Mouse (Mus musculus) kidney, embryonic 15.5 days (tissue): ENCODE data around the gene Tfg. TPM values are rescaled to one million over a fixed set of nuclear protein-coding genes. Genes with fewer than 3 reads are reported as not detected.

Experiments used
- polyA plus RNA-seq: library from polyadenylated mRNA; unstranded; fragments of >200 nt; fragmentation: Nextera tagmentation; extraction: Ambion mirVana; gene quantifications from 2 replicates; pipeline ENCODE4 v1.2.1, GENCODE M21; 2015

Gene Tfg
- polyA plus RNA-seq, 1 experiment from 2014 or later = 148 TPM

Other genes starting within 250 kb of the Tfg start
- 4.6 and 5.1 TPM in 2 replicates for gene Abi3bp, start 239.6 kb downstream of the Tfg start, polyA plus RNA-seq
- gene Adgrg7, start 78.4 kb upstream of the Tfg start, polyA plus RNA-seq = not detected in 2 replicates
- 25.6 and 35.8 TPM in 2 replicates for gene Tmem45a, start 168.7 kb upstream of the Tfg start, polyA plus RNA-seq
- gene Lnp1, start 210.6 kb upstream of the Tfg start, polyA plus RNA-seq = not detected in 2 replicates